Mouse (Mus musculus) embryonic fibroblast, embryonic 13.5 days (primary cell): ENCODE measurements around the gene Iyd.
A peak's percentile ranks its signal among the peaks of the same experiment; 100 is the strongest.

ENCODE experiments used
- CTCF ChIP-seq: IDR thresholded peaks from 2 replicates; pipeline ENCODE4 v1.5.1; 2011; ENCODE audit warnings: mild to moderate bottlenecking, control low read depth, low read length, moderate library complexity, borderline replicate concordance; ENCODE audit not compliant: insufficient read depth
- POLR2A ChIP-seq: IDR thresholded peaks from 2 replicates; pipeline ENCODE4 v1.6.1; 2011; ENCODE audit warnings: low read depth, mild to moderate bottlenecking, control low read depth, low read length, moderate library complexity

- TF ChIP-seq CTCF = 0 out of 2 replicates have a peak, but pooled peaks have one; percentile 1
- TF ChIP-seq POLR2A = no peak
Measured at GRCm38 (mm10) chr10:3567821-3568220, 27.8 kb downstream of the Iyd start.
